Mouse (Mus musculus) stomach, postnatal 0 days (tissue): ENCODE results near the gene Slc41a1. TPM values are rescaled to one million over a fixed set of nuclear protein-coding genes. Genes with fewer than 3 reads are reported as not detected.

ENCODE experiments used
- ATAC-seq: fragments of 200-750 bp; cut with Nextera tagmentation; 2 replicates; pipeline ENCODE4 v1.8.0; 2017; ENCODE audit not compliant: low FRiP score, low TSS enrichment
- DNase-seq: peaks from one replicate; pipeline ENCODE4 v3.0.0-alpha.2; 2016; ENCODE audit warnings: low spot score
- H3K27ac ChIP-seq: fragments of 300-500 bp; sonication (generic); replicated peaks from 2 replicates; pipeline ENCODE4 v1.5.1; 2014; ENCODE audit warnings: mild to moderate bottlenecking, control low read depth
- H3K27me3 ChIP-seq: fragments of 300-500 bp; sonication (generic); 2 replicates; pipeline ENCODE4 v1.6.1; 2014; ENCODE audit warnings: low read length; ENCODE audit not compliant: control insufficient read depth, insufficient read depth
- H3K36me3 ChIP-seq: fragments of 300-500 bp; sonication (generic); 2 replicates; pipeline ENCODE4 v1.6.1; 2014; ENCODE audit warnings: low read length, mixed read lengths; ENCODE audit not compliant: control insufficient read depth, insufficient read depth
- H3K4me1 ChIP-seq: fragments of 300-500 bp; sonication (generic); replicated peaks from 2 replicates; pipeline ENCODE4 v1.6.1; 2014; ENCODE audit warnings: antibody characterized with exemption; ENCODE audit not compliant: control insufficient read depth, insufficient read depth
- H3K4me2 ChIP-seq: fragments of 300-500 bp; sonication (generic); replicated peaks from 2 replicates; pipeline ENCODE4 v1.6.1; 2014; ENCODE audit warnings: low read depth, mild to moderate bottlenecking, control low read depth, moderate library complexity
- H3K4me3 ChIP-seq: fragments of 300-500 bp; sonication (generic); 2 replicates; pipeline ENCODE4 v1.5.1; 2014; ENCODE audit warnings: low read depth, low read length, control low read depth
- H3K9ac ChIP-seq: fragments of 300-500 bp; sonication (generic); 2 replicates; pipeline ENCODE4 v1.6.1; 2014; ENCODE audit warnings: mild to moderate bottlenecking, low read length, control low read depth, mixed read lengths
- H3K9me3 ChIP-seq: fragments of 300-500 bp; sonication (generic); 2 replicates; pipeline ENCODE4 v1.6.1; 2016; ENCODE audit warnings: low read length; ENCODE audit not compliant: control insufficient read depth
- CTCF ChIP-seq: IDR thresholded peaks from 2 replicates; pipeline ENCODE4 v1.5.1; 2016; ENCODE audit warnings: antibody characterized with exemption, low read depth, mild to moderate bottlenecking, moderate library complexity
- EP300 ChIP-seq: optimal IDR thresholded peaks from 2 replicates; pipeline ENCODE3; 2016; ENCODE audit warnings: antibody characterized with exemption
- WGBS: fragments of 180-500 bp; shearing (Covaris S2); extraction: QIAGEN DNeasy Blood & Tissue Kit; methylation state at CpG from one replicate; pipeline ENCODE4 v1.1.7; 2014; 5-methylcytosine and 5-hydroxymethylcytosine counted together
- polyA plus RNA-seq: library from polyadenylated mRNA; unstranded; fragments of >200 nt; fragmentation: Nextera tagmentation; extraction: Ambion mirVana; gene quantifications from 2 replicates; pipeline ENCODE4 v1.2.1, GENCODE M21; 2015

Gene Slc41a1
- polyA plus RNA-seq, 1 experiment from 2014 or later, result 7.1 TPM

GRCm38 (mm10) chr1:131828297-131829126 lies 1.2 kb downstream of the Slc41a1 start:
- peaks cover 3% of the 10 kb centered on the region; the same call in 1 of the 2 replicates for H3K4me1 ChIP-seq
- H3K4me3 ChIP-seq, result peak overlapping the region; percentile 81
- peak overlapping the region; percentile 88 for H3K4me2 ChIP-seq
- no peaks in the 10 kb centered on the region for H3K9me3 ChIP-seq
- no peaks in the 10 kb centered on the region for H3K27me3 ChIP-seq
- DNase-seq (no peak), ATAC-seq (peak; percentile 62)
- H3K9ac ChIP-seq, result peak overlapping the region; percentile 81
- TF ChIP-seq CTCF (no peak), EP300 (no peak)
- WGBS, result 3% methylated on average over 16 of the region's 22 CpGs
- no peaks in the 10 kb centered on the region; the same call in 1 of the 2 replicates for H3K36me3 ChIP-seq
- H3K27ac ChIP-seq, result peak overlapping the region; percentile 86

GRCm38 (mm10) chr1:131829279-131829678 lies 2.0 kb downstream of the Slc41a1 start:
- DNase-seq, result no peak
- Histone ChIP-seq H3K9me3 (no peaks in the 10 kb centered on the region), H3K4me2 (peak overlapping the region; percentile 88), H3K4me1 (peaks cover 3% of the 10 kb centered on the region; the same call in 1 of the 2 replicates), H3K36me3 (no peaks in the 10 kb centered on the region; the same call in 1 of the 2 replicates), H3K4me3 (0 out of 2 replicates have a peak overlapping the region, but pooled peaks have one; percentile 81), H3K27me3 (no peaks in the 10 kb centered on the region), H3K27ac (no peak overlapping the region), H3K9ac (peak overlapping the region; percentile 52; the same call in 1 of the 2 replicates)
- WGBS, result 50% methylated on average over 5 of the region's 5 CpGs
- TF ChIP-seq CTCF (no peak), EP300 (no peak)
- no peak for ATAC-seq

GRCm38 (mm10) chr1:131830561-131830960 lies 3.3 kb downstream of the Slc41a1 start:
- Histone ChIP-seq H3K36me3 (peaks cover 3% of the 10 kb centered on the region), H3K27ac (no peak overlapping the region), H3K27me3 (no peaks in the 10 kb centered on the region), H3K4me1 (peaks cover 3% of the 10 kb centered on the region; the same call in 1 of the 2 replicates), H3K4me2 (no peak overlapping the region), H3K9me3 (no peaks in the 10 kb centered on the region), H3K9ac (no peak overlapping the region), H3K4me3 (no peak overlapping the region)
- TF ChIP-seq CTCF (no peak), EP300 (no peak)
- DNase-seq, result no peak
- no peak for ATAC-seq
- 86% methylated on average over 15 of the region's 15 CpGs for WGBS

- TF ChIP-seq CTCF, result no peak
- no peak for TF ChIP-seq EP300
- Histone ChIP-seq H3K27ac (no peak overlapping the region), H3K4me1 (peaks cover 3% of the 10 kb centered on the region; the same call in 1 of the 2 replicates), H3K4me2 (no peak overlapping the region), H3K36me3 (peaks cover 3% of the 10 kb centered on the region), H3K9ac (no peak overlapping the region), H3K4me3 (no peak overlapping the region), H3K9me3 (no peaks in the 10 kb centered on the region), H3K27me3 (no peaks in the 10 kb centered on the region)
- ATAC-seq (no peak), DNase-seq (no peak)
- 84% methylated on average over 8 of the region's 8 CpGs for WGBS
Measured at GRCm38 (mm10) chr1:131830971-131831641, 3.8 kb downstream of the Slc41a1 start.

GRCm38 (mm10) chr1:131837035-131837434 lies 9.7 kb downstream of the Slc41a1 start:
- Histone ChIP-seq H3K27ac (no peak overlapping the region; the same call in 1 of the 2 replicates), H3K27me3 (no peaks in the 10 kb centered on the region), H3K4me1 (no peaks in the 10 kb centered on the region), H3K4me3 (no peak overlapping the region), H3K9ac (no peak overlapping the region), H3K9me3 (no peaks in the 10 kb centered on the region), H3K36me3 (peaks cover 17% of the 10 kb centered on the region), H3K4me2 (no peak overlapping the region)
- ATAC-seq (no peak), DNase-seq (no peak)
- TF ChIP-seq CTCF, result no peak
- TF ChIP-seq EP300, result no peak
- WGBS, result 81% methylated on average over 3 of the region's 3 CpGs

GRCm38 (mm10) chr1:131838542-131838941 lies 11.2 kb downstream of the Slc41a1 start:
- no peak for TF ChIP-seq EP300
- TF ChIP-seq CTCF, result no peak
- Histone ChIP-seq H3K4me1 (no peaks in the 10 kb centered on the region), H3K27me3 (no peaks in the 10 kb centered on the region), H3K27ac (no peak overlapping the region), H3K36me3 (peaks cover 25% of the 10 kb centered on the region), H3K4me2 (no peak overlapping the region), H3K4me3 (no peak overlapping the region), H3K9ac (no peak overlapping the region), H3K9me3 (no peaks in the 10 kb centered on the region)
- ATAC-seq (no peak), DNase-seq (no peak)
- WGBS, result 67% methylated on average over 5 of the region's 5 CpGs
